Mouse (Mus musculus): Measurements from ENCODE around the gene Map3k7cl.
A peak's percentile ranks its signal among the peaks of the same experiment; 100 is the strongest.

Map3k7cl gene

DNA sequence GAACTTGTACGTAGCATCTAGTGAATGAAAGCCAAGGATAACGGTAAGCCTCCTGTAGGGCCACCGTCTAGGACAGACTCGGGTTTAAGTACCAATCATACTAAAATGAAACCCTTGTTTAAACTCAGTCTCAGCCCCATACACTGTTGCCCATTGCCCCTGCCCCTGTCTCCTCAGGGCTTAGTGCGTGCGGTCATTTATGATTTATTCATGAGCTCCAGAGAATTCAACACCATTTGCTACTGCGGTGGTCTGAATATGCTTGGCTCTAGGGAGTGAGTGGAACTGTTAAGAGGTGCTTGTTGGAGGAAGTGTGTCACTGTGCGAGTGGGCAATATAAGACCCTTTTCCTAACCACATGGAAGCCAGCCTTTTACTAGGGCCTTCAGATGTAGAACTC lies 34.7 kb downstream of the Map3k7cl start:
- no peak for DNase-seq (ENCODE audit: low read depth)

DNA sequence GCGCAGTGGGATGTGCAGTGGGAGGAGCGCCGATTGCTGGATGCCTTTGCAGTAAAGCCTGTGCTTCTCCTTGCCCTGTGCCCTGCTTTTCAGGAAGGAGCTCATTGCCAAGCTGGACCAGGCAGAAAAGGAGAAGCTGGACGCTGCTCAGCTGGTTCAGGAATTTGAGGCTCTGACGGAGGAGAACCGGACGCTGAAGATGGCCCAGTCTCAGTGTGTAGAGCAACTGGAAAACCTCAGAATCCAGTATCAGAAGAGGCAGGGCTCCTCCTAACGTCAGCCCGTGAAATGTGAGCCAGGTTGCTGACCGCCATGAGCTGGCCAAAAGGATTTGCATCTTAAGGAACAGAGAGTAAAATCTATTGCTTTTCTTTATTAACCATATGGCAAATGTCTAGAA lies 41.0 kb downstream of the Map3k7cl start:
- no peak for DNase-seq (ENCODE audit: low read depth)

DNA sequence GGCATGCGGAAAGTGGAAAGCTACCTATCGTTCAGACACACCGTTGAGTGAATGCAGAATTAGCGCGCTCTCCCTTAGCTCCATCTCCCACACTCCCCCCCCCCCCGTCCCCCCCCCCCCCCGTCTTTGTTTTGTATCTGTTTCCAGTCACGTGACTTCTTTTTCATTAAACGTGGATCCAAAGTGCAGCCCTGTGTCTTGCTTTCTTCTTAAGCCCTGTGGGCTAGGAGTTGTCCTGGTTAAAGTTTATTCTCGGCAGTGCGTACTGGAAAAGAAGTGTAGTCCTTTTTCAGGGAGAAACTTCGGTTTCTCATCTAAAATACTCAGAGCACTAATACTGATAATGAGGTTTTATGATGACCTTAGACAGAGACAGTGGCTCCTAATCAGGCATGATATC lies 42.0 kb downstream of the Map3k7cl start:
- DNase-seq (ENCODE audit: low read depth): no peak

DNA sequence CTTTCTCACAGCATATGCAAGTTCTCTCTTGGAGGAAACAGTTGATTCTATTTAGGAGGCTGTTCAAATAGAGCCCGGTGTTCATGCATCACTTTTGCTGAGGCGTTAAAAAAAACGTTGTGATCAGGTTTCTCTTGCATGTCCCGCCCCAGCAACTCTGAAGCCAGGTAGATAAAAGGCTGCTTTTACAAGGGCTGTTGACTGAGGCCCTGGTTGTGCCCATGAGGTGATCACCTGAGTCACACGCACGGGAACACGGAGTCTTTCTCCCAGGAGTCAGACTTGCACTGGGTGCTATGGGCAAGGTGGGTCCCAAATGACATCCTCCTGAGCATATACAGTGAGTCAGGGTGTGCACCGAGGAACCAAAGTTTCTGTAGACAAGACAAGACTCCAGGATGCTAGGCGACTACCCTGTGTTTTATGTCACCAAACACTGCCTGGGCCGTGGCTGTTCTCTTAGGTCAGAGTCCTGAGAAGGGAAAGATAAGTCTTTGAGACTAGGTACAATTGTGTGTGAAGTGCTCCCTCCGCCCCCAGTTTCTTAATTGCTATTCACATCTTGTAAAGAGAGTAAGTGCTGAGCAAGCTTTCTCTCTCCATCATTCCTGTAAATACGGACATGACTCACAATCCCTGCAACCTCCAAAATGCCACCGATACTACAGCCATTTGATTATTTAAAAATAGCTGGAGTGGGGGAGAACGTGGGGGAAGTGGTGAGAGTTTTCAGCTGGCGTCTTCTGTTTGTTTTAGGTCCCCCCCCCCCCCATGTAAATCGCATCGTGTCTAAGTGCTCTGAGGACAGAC lies 49.8 kb downstream of the Map3k7cl start:
- DNase-seq (ENCODE audit: low read depth): no peak

DNA sequence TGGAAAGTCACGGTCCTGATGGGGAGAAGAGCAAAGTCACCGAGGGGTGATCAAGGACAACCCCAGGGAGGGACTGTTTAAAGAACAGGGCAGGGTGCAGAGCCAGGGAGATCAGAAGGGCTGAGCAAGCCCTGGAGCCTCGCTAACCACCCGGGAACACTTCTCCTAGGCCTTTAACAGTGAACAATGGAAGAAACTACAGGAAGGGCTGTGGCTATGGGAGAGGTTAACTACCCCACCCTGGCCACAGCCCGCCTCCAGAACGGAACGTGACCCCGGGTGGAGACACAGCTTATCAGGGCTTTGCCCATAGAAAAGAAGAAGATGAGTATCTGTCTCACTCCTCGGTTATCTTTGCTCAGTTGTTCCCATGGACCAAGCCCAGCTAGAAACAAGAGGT lies 50.9 kb downstream of the Map3k7cl start:
- no peak for DNase-seq (ENCODE audit: low read depth)

DNA sequence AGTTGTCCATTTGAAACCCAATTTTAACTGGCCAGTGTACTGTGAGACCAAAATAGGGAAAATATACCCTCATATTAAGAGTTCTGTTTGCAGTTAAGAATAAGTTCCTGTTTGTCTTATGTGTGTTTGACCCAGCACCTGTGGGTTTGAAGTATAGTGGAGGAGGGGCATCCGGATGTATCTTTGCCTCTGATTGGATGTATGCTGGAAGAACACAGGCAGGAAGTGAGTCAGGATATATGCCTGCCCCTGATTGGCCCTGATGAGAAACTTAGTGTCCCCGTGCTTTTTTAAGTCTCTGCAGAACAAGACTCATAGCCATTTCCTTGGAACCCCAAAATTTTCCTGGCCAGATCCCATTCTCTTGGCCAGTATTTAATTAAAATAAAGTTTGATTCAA lies 51.8 kb downstream of the Map3k7cl start:
- DNase-seq (ENCODE audit: low read depth): peak; percentile 6

DNA sequence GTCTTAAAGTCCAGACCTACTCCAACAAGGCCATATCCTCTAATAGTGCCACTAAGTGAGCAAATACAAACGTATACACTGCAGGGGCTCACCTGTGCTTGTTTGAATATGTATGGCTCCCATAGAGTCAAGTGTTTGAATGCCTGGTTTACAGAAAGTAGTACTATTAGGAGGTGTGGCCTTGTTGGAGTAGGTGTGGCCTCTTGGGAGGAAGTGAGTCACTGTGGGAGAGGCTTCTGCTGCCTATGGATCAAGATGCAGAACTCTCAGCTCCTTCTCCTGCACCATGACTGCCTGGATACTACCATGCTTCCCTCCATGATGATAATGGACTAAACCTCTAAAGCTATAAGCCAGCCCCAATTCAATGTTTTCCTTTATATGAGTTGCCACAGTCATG lies 54.3 kb downstream of the Map3k7cl start:
- no peak for DNase-seq (ENCODE audit: low read depth)

DNA sequence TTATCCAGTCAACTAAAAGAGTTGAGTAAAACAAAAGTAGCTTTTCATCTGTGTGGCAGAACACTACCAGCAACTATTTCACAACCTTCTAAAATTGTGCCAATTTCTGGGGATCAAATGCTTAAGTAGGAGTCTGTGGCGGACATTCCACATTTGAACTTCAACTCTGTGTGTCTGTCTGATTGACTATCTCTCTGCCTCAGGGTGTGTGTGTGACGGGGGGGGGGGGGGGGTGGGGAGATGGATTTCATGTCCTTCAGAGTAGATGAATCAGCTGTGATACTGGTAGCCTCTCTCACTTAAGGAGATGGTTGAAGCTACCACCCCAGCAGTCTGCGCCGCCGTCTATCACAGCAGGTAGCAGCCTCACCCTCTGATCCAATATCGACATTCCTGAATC lies 54.8 kb downstream of the Map3k7cl start:
- no peak for DNase-seq (ENCODE audit: low read depth)

DNA sequence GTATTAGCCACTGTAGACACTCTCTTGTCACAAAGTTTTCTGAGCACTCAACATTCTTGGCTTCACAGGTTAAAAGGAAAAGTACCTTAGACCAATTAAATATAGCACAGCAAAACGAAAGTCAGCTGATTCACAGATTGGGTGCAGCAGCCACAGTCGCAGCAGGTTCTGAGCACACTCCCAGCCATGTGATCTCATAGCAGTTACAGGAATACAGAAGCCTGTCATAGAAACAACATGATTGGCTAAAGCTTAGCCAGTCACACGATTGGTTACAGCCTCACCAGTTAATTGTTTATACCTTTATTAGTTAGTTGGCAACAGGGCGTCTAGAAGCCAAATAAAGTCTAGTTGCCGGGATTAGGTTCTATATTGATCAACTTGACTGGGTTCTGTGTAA lies 57.0 kb downstream of the Map3k7cl start:
- DNase-seq (ENCODE audit: low read depth): no peak

DNA sequence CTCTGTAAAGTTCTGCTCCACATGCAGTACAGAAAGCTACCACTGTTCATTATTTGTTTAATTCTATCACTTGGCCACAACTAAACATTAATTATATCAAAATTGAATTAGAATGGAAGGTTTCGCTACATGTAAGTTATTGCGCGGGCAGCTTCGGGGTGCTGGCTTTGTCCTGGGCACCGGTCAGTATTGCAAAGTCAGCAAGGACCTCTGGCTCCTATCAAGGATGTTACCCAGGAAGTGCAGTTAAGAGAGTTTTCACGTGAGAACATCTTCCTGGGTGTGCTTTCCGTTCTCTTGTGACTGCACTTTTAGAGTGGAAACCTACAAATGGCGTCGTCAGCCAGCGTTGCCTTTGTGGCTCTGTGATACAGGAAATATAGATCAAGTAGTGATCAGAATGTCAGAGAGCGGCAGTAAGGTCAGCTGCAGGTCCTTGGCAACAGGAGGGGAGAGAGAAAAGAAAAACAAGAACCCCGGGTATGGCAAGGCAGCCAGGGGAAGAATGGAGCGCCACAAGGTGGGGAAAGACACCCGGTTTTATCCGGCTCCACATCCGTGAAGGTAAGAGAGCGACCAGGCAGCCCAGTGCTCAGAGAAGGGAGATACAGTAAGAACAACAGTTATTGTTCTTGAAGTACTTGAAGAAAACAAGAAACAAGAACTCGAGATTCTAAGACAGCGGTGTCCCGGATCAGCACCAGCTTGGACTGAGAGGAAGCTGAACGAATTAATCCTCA lies 57.6 kb downstream of the Map3k7cl start:
- peak; percentile 12 for DNase-seq (ENCODE audit: low read depth)

DNA sequence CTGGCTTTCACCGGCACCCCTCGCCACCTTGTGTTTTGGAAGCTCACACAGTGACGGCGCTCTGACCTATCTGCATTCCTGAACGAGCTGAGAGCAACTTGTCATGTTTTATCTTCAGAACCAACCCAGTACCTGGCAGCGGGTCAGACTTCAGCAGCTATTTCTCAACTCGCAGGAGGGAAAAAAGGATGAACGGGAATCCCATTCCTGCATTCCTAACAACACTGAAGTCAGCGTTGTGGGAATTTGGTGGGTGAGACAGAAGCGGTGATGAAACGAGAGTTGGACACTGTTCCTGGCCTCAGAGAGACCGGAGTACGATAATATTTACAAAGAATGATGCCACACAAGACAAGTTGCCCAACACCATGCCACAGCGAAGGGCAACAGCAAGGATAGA lies 58.3 kb downstream of the Map3k7cl start:
- DNase-seq (ENCODE audit: low read depth): no peak

DNA sequence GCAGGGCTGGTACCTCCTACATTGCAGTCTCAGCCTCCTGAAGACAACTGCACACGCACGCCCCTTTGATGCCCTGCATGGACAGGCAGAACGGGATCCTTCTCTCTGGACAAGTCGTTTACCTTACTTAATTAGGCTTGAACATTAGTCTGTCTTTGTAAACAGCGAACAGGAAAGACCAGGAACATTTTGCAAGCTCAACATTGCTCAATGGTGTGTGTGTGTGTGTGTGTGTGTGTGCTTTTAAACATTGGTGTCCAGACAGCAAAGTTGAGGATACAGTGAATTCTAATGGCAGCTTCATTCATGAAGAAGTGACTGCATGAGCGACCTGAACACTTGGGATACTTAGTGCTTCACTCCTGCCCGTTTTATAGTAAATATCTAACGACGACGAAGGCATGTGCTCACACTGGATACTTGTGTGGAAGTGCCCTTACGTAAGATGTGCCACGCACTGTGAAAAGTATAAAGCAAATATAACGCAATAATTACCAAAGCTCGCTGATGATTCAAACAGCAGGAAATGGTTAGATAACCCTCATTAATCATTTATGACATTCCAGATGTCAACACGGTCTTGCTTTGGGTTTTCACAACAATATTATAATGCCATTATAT lies 59.2 kb downstream of the Map3k7cl start:
- DNase-seq (ENCODE audit: low read depth): no peak

DNA sequence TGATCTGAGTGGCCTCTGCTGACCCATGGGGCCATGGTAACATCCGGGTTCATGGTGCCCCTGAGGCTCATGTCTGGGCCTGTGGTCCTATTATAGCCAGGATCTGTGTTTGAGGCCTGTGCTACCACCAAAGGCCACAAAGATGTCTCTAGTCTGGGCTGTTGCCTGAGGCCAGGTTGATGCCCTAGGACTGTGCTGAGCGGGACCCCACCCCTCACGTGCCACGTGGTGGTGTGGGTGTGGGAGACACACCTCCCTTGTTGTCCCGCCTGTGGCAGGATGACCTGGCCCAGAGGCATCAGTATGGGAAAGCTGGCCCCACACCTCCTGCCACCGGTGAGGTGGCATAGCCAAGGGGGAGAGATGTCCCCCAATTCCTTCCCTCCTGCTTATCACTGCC lies 64.2 kb downstream of the Map3k7cl start:
- no peak for DNase-seq (ENCODE audit: low read depth)

DNA sequence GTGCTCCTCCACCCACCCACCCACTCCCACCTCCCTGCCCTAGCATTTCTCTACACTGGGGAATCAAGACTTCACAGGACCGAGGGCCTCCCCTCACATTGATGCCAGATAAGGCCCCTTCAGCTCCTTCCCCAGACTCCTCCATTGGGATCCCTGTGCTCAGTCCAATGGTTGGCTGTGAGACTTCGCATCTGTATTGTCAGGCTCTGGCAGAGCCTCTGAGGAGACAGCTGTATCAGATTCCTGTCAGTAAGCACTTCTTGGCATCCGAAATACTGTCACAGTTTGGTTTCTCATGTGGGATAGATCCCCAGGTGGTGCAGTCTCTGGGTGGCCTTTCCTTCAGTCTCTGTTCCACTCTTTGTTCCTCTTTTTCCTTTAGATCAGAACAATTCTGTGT lies 68.1 kb downstream of the Map3k7cl start:
- no peak for DNase-seq (ENCODE audit: low read depth)

DNA sequence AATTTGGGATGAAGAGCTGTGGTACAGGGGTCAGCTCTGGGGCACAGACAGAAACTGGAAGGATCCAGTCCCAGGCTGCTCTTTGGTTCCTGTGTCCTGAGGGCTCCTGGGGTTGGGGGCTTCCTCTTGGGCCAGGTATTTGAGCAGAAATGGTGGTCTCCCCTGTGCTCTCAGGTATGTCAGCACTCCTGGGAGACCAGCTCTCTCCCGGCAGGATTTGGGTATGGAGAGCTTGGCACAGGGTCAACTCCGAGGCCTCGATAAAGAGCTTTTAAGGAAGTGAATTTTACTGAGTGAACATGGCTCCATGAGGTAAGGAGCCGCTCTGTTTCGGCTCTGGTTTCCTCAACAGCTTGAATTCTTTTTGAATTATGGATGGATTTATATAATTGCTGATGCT lies 70.8 kb downstream of the Map3k7cl start:
- no peak for DNase-seq (ENCODE audit: low read depth)

DNA sequence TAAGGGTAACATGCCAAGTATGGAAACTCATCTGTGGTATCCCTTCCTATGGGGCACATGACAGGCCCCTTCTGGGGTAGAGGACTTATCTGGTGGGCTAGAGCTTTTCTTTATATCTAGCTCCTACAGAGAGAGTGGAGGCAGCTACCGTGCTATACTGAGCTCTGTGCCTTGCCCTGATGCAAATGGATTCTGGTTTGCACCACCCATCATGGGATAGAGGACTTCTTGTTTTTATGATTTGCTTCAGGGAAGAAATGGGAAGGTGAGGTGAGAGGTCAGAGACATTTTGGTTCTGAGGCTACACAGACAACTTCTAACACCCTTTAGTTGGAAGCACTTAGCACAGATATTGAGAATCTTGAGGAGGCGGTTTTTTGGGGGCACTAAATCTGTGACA lies 71.8 kb downstream of the Map3k7cl start:
- no peak for DNase-seq (ENCODE audit: low read depth)

DNA sequence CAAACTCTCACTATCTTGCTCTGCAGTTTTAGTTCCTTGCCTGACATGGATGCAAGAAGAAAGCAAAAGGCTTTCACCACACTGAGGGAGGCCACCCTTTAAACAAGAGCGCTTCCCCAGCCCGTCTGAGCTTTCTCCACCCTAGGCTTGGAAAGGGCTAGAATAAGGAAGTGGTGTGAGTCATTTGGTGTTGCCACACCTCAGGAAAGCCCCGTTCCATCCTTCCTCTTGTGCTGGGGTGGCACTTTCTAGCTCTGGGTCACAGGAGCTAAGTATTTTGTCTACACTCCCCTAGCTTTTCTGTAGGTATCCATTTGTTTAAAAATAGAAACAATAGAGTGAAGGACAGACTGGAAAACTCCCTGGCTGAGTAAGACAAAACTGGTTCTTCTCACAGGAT lies 72.2 kb downstream of the Map3k7cl start:
- DNase-seq (ENCODE audit: low read depth): no peak

DNA sequence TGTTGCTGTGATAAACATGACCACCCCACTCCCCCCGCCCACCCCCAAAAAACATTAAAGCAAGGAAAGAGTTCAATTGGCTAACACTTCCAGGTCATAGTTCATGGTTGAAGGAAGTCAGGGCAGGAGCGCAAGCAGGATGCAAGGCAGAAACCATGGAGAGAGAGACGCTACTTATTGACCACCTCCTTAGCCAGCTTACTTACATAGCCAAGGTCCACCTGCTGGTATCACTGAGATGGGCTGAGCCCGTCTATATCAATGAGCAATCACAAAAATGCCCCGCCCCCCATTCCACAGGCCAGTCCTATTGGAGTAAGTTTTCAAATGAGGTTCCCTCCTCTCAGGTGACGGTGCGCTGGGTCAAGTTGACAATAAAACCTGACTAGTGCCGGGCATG lies 72.7 kb downstream of the Map3k7cl start:
- DNase-seq (ENCODE audit: low read depth): no peak

DNA sequence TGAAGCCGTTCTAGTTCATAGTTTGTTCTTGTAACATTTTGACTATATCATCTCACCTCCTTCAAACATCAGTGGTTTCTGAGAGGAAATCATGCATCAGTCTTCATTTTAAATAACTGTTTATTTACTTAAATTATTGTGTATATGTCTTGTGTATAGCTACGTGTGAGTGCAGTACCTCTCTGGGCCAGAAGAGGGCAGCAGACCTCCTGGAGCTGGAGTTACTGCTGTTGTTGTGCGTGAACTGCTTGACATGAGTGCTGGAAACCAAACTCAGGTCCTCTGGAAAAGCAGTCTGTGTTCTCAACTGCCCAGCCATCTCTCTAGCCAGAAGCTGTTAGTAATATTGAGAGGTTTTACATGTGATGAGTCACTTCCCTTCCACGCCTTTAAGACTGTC lies 73.6 kb downstream of the Map3k7cl start:
- peak; percentile 17 for DNase-seq (ENCODE audit: low read depth)

DNA sequence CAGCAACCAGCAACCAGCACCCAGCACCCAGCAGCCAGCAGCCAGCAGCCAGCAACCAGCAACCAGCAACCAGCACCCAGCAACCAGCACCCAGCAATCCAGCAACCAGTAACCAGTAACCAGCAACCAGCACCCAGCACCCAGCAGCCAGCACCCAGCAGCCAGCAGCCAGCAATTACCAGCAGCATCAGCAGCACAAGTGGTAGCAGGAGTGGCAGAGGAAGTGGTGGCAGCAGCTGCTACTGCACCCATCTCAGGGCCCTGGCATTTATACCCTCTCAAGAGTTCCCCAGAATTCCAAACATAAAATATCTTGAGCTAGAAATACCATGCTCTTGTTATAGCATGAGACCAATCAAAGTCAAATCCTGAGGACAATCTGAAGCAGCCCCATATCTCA lies 81.6 kb downstream of the Map3k7cl start:
- DNase-seq (ENCODE audit: low read depth): no peak

DNA sequence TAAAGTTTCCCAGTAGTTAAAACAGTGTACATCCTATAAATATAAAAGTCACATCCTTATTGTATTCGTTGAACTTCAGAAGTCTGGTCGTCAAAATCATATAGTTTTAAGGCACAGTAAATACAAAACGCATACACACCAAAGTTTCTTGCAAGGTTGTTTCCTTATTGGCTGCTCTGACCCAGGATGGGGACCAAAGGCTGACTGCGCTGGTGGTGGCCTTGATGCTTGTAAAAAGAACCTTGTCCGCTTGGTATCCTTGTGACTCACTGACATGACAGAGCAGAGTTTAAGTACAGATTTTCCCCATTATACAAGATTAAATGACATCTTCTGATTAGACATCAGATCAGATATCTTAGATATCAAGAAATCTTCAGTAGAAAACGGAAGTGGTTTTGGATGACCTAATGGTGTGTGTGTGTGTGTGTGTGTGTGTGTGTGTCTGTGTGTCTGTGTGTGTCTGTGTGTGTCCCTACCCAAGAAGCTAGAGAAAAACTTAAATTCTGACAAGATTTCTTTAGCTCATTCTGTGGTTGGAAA lies 82.2 kb downstream of the Map3k7cl start:
- DNase-seq (ENCODE audit: low read depth): no peak

DNA sequence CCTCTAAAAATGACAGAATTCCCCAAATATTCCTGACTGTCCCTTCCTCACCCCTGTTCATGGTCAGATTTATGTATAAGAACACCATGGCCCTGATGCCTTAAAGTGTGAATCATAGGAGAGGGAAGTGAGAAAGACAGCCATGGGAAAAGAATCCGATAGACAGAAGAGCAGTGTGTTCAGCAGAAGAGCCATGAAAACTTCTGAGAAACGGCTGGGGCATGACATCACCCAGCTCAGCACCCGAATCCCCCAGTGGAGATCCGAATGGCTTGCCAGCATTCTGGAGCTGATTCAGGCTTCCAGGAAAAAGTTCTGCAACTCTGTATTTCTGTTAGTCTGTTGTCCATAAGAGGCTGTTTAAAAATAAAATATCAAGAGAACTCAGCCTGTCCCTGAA lies 82.7 kb downstream of the Map3k7cl start:
- DNase-seq (ENCODE audit: low read depth): no peak

DNA sequence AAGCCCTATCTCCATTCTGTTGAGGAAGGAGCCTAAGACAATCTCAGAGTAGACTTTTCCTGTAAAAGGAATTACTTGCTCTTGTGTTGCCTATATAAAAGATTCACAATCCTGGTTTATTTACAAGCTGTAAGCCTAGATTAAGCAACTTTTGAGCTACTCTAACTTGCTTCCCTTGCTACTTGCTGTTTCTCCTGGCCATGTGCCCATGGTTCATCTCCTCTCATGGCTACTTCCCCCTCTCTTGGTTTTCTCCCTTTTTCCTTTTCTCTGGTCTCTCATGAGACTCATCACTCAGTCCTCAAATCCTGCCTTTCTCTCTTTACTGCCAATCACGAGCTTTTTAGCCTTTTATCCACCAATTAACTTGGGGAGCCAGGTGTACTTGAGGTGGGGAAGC lies 85.0 kb downstream of the Map3k7cl start:
- DNase-seq (ENCODE audit: low read depth): no peak

Data from induced T-regulatory cell, adult 2 months (primary cell).